Mouse (Mus musculus): Measurements from ENCODE around the gene Ubl4a. TPM values are rescaled to one million over a fixed set of nuclear protein-coding genes. Genes with fewer than 3 reads are reported as not detected.

The Ubl4a gene
- 53.7 and 55.0 TPM in 2 replicates for polyA plus RNA-seq (2015; fragmentation: Nextera tagmentation; extraction: Ambion mirVana)

DNA sequence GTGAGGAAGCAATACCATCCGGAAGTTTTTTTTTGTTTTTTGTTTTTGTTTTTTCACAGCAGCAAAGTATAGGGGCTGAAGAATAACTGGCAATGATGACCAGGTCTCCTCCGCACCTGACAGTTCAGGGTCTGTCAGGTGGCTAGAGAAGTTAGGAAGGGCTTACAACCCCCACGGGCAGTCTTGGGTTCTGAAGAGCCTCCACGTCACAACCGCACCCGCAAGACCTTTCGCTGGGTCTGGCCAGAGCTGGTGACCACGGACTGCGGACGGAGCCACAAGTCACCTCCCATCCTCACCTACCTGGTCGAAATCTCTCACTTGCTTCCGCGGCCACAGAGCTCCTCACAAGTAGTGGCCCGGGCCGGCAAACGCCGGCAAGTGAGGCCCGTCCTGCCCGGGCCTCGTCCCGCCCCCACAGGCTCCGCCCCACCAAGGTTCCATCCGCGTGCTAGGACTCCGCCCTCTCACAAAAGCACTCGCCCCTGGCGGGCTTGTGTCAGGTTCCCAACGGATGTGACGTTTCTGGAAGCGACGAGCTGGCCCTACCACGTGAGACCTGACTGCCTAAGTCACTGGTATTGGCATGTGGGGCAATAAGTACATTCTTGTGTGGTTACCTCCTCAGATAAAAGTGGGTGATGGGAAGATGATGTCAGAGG is at the start of gene Ubl4a, which contains the start of gene Slc10a3:
TSS of gene Ubl4a (minus strand) at position 331 of the 662 bp plus-strand sequence.
TSS of gene Slc10a3 (minus strand) at position 462 of the 662 bp plus-strand sequence.

DNA sequence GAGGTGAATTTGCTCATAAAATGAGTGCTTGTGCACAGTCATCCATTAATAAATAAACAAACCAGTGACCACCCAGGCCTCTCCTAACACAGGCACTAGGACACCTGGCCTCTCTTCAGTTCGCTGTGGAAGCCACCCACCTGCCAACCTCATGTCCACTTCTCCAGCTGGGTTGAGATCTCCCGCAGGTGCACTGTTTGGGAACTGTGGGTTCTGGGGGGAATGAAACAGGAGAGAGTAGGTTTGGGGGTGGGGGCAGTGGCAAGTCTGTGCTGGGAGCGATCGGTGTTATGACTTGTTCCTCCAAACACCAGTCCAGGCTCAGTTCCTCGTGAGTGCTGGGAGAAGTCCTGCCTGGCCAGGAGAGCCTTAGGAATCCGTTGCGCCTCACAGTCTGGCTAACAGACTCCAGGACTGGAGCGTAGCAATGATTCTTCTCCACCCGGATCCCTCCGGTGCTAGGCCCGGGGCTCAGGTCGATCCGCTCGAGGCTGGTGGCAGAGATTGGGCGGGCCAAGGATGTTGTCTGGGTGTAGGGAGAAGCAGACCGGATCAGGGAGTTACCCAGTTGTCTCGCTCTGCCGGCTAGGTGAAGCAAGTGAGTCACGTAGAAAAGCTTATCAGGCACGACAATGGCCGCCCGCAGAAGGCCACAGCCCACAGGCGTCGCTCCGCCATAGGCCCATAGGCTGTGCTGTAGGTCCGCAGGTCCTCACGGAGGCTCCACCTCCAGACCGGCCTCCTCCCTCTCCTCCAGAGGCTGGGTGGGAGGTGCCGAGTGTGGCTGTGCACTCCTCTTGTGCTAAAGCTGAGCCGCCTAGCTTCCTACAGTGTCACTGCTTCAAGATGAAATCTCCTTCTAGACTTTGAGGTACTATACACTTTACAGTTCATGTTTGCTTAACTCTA is 19.8 kb upstream of the Ubl4a start, which contains the start of the genes Fam3a and Ikbkg:
TSS of gene Fam3a (minus strand) at position 738 of the 909 bp plus-strand sequence.
TSS of gene Ikbkg (plus strand) at position 756 of the 909 bp plus-strand sequence.

GRCm38 (mm10) chrX:74353467-74353770 is 19.6 kb downstream of the Ubl4a start, which contains the start of gene Lage3:
Gene Lage3, minus strand, starts transcription at chrX:74353618.

GRCm38 (mm10) chrX:74328725-74329161 is 44.3 kb downstream of the Ubl4a start, which contains the start of gene Plxna3:
Gene Plxna3, plus strand, starts transcription at chrX:74329066.

Small RNA genes within 50 kb of the gene (microRNA-seq; reads per million reads assigned to microRNA genes)
- 0 to 0.42 reads per million in 2 experiments for gene Mir7092

Other genes starting within 250 kb of the Ubl4a start
- gene Opn1mw, start 245.8 kb downstream of the Ubl4a start, polyA plus RNA-seq (2015; fragmentation: Nextera tagmentation; extraction: Ambion mirVana) = 0.79 TPM in 1 of 2 replicates, not detected in the other
- 14.6 and 14.9 TPM in 2 replicates for gene Mecp2, start 237.9 kb downstream of the Ubl4a start, polyA plus RNA-seq (2015; fragmentation: Nextera tagmentation; extraction: Ambion mirVana)
- not detected in 2 replicates for gene Tex28, start 205.4 kb downstream of the Ubl4a start, polyA plus RNA-seq (2015; fragmentation: Nextera tagmentation; extraction: Ambion mirVana)
- not detected in 2 replicates for gene Tktl1, start 196.0 kb downstream of the Ubl4a start, polyA plus RNA-seq (2015; fragmentation: Nextera tagmentation; extraction: Ambion mirVana)
- 55.4 and 60.8 TPM in 2 replicates for gene Flna, start 123.4 kb downstream of the Ubl4a start, polyA plus RNA-seq (2015; fragmentation: Nextera tagmentation; extraction: Ambion mirVana)
- 8.9 and 9.7 TPM in 2 replicates for gene Emd, start 118.5 kb downstream of the Ubl4a start, polyA plus RNA-seq (2015; fragmentation: Nextera tagmentation; extraction: Ambion mirVana)
- 431 and 454 TPM in 2 replicates for gene Rpl10, start 102.4 kb downstream of the Ubl4a start, polyA plus RNA-seq (2015; fragmentation: Nextera tagmentation; extraction: Ambion mirVana)
- gene Taz, start 91.3 kb downstream of the Ubl4a start, polyA plus RNA-seq (2015; fragmentation: Nextera tagmentation; extraction: Ambion mirVana) = 67.0 and 73.2 TPM in 2 replicates
- gene Dnase1l1, start 90.9 kb downstream of the Ubl4a start, polyA plus RNA-seq (2015; fragmentation: Nextera tagmentation; extraction: Ambion mirVana) = 46.5 and 53.2 TPM in 2 replicates
- 71.0 and 77.7 TPM in 2 replicates for gene Atp6ap1, start 76.1 kb downstream of the Ubl4a start, polyA plus RNA-seq (2015; fragmentation: Nextera tagmentation; extraction: Ambion mirVana)
- 65.1 and 70.0 TPM in 2 replicates for gene Gdi1, start 68.2 kb downstream of the Ubl4a start, polyA plus RNA-seq (2015; fragmentation: Nextera tagmentation; extraction: Ambion mirVana)
- gene Fam50a, start 60.2 kb downstream of the Ubl4a start, polyA plus RNA-seq (2015; fragmentation: Nextera tagmentation; extraction: Ambion mirVana) = 36.6 and 42.8 TPM in 2 replicates
- 1.9 and 2.5 TPM in 2 replicates for gene Plxna3, start 44.2 kb downstream of the Ubl4a start, polyA plus RNA-seq (2015; fragmentation: Nextera tagmentation; extraction: Ambion mirVana)
- gene Lage3, start 19.6 kb downstream of the Ubl4a start, polyA plus RNA-seq (2015; fragmentation: Nextera tagmentation; extraction: Ambion mirVana) = 63.8 and 71.3 TPM in 2 replicates
- gene Slc10a3, start 131 bp upstream of the Ubl4a start, polyA plus RNA-seq (2015; fragmentation: Nextera tagmentation; extraction: Ambion mirVana) = 8.3 and 8.4 TPM in 2 replicates
- gene Fam3a, start 20.1 kb upstream of the Ubl4a start, polyA plus RNA-seq (2015; fragmentation: Nextera tagmentation; extraction: Ambion mirVana) = 23.3 and 28.6 TPM in 2 replicates
- gene Ikbkg, start 20.1 kb upstream of the Ubl4a start, polyA plus RNA-seq (2015; fragmentation: Nextera tagmentation; extraction: Ambion mirVana) = 14.9 and 15.4 TPM in 2 replicates
- 8.1 and 17.5 TPM in 2 replicates for gene G6pdx, start 56.0 kb upstream of the Ubl4a start, polyA plus RNA-seq (2015; fragmentation: Nextera tagmentation; extraction: Ambion mirVana)
- gene Gm6880, start 108.2 kb upstream of the Ubl4a start, polyA plus RNA-seq (2015; fragmentation: Nextera tagmentation; extraction: Ambion mirVana) = 0.33 TPM in 1 of 2 replicates, not detected in the other
- gene Olfr1326-ps1, start 201.7 kb upstream of the Ubl4a start, polyA plus RNA-seq (2015; fragmentation: Nextera tagmentation; extraction: Ambion mirVana) = not detected in 2 replicates
- gene Olfr1325, start 219.5 kb upstream of the Ubl4a start, polyA plus RNA-seq (2015; fragmentation: Nextera tagmentation; extraction: Ambion mirVana) = not detected in 2 replicates